Mouse (Mus musculus): Measurements from ENCODE around the gene Aph1c. TPM values are rescaled to one million over a fixed set of nuclear protein-coding genes. Genes with fewer than 3 reads are reported as not detected.

The Aph1c gene
- polyA plus RNA-seq (2012; rRNA removed; ENCODE audit: low replicate concordance) = 1.8 and 3.3 TPM in 2 replicates

GRCm38 (mm10) chr9:66834318-66835096 is at the start of gene Aph1c:
Aph1c (minus strand) TSS chr9:66834726.

GRCm38 (mm10) chr9:66796739-66797138 is 37.8 kb downstream of the Aph1c start, which contains the start of gene Gm10647:
Gm10647 (plus strand) TSS chr9:66797039.

DNA sequence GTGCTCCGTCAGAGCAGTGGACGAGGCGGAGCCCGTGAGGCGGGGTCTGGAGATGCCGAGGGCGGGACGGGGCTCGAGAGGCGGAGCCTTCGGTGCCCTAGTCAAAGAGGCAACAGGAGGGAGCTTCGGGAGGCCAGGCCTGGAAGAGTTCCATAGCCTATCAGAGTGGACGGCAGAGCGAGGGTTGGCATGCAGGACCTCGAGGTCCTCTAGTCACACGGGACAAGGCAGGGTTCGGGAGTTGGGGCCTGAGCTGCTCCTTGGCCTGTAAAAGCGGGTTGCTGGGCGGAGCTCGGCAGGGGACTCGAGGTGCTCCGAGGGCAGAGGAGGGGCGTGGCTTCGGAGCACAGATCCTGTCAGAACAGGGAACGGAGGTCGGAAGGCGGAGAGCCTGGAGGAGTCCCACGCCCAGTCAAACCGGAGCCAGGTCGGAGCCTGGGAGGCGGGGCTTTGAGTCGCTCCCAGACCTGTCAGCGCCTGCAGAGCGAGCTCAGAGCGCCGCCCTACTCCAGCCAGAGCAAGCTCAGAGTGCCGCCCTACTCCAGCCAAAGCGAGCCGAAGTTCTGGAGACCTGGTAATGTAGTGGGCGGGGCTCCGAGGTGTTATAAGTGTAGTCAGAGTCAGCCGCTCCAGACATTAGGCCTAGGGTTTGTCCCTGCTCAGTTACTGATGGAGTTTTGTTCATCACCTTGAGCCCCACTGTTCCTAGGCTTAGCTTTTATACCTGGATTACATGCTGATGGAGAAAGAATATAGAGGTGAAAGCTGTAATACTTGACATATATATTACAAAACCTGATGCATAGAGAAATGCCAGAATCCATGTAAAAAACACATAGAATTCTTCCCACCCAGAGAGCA is 38.8 kb downstream of the Aph1c start, which contains the start of gene Aph1b:
TSS of gene Aph1b (minus strand) at position 27 of the 861 bp plus-strand sequence.

Other genes with a start within 250 kb of the Aph1c start
- gene Usp3, start 241.6 kb downstream of the Aph1c start, polyA plus RNA-seq (2012; rRNA removed; ENCODE audit: low replicate concordance) = 10.6 and 17.5 TPM in 2 replicates
- 0.75 and 13.1 TPM in 2 replicates for gene Car12, start 121.0 kb downstream of the Aph1c start, polyA plus RNA-seq (2012; rRNA removed; ENCODE audit: low replicate concordance)
- gene Aph1b, start 39.2 kb downstream of the Aph1c start, polyA plus RNA-seq (2012; rRNA removed; ENCODE audit: low replicate concordance) = 4.7 and 6.2 TPM in 2 replicates
- gene Gm10647, start 37.7 kb downstream of the Aph1c start, polyA plus RNA-seq (2012; rRNA removed; ENCODE audit: low replicate concordance) = 0.09 and 0.19 TPM in 2 replicates
- 11.6 and 16.7 TPM in 2 replicates for gene Rab8b, start 85.0 kb upstream of the Aph1c start, polyA plus RNA-seq (2012; rRNA removed; ENCODE audit: low replicate concordance)
- 62.6 and 63.6 TPM in 2 replicates for gene Rps27l, start 111.4 kb upstream of the Aph1c start, polyA plus RNA-seq (2012; rRNA removed; ENCODE audit: low replicate concordance)
- 7.1 and 9.6 TPM in 2 replicates for gene Lactb, start 140.8 kb upstream of the Aph1c start, polyA plus RNA-seq (2012; rRNA removed; ENCODE audit: low replicate concordance)
- 62.5 and 411 TPM in 2 replicates for gene Tpm1, start 214.7 kb upstream of the Aph1c start, polyA plus RNA-seq (2012; rRNA removed; ENCODE audit: low replicate concordance)